Mouse (Mus musculus) thymus, postnatal 4 days (tissue): ENCODE results near the gene Parp4.
A peak's percentile ranks its signal among the peaks of the same experiment; 100 is the strongest.

Source experiments
- DNase-seq: peaks from one replicate; pipeline ENCODE4 v3.0.0; 2021

Gene Parp4

GRCm38 (mm10) chr14:56617470-56617869 is 42.1 kb downstream of the Parp4 start:
- DNase-seq: no peak

- DNase-seq: no peak
Measured at GRCm38 (mm10) chr14:56620425-56620824, 45.0 kb downstream of the Parp4 start.

- no peak for DNase-seq
Measured at GRCm38 (mm10) chr14:56626202-56626601, 50.8 kb downstream of the Parp4 start.

- no peak for DNase-seq
Measured at GRCm38 (mm10) chr14:56628336-56628735, 52.9 kb downstream of the Parp4 start.

- DNase-seq: no peak
Measured at GRCm38 (mm10) chr14:56631109-56631508, 55.7 kb downstream of the Parp4 start.

GRCm38 (mm10) chr14:56647206-56647605 is 71.8 kb downstream of the Parp4 start:
- DNase-seq: no peak

- DNase-seq: no peak
Measured at GRCm38 (mm10) chr14:56649448-56649847, 74.0 kb downstream of the Parp4 start.

- DNase-seq: no peak
Measured at GRCm38 (mm10) chr14:56665651-56666050, 90.2 kb downstream of the Parp4 start.

- DNase-seq: no peak
Measured at GRCm38 (mm10) chr14:56666909-56667308, 91.5 kb downstream of the Parp4 start.

- peak; percentile 97 for DNase-seq
Measured at GRCm38 (mm10) chr14:56667969-56668802, 92.8 kb downstream of the Parp4 start, which contains the start of gene Mphosph8. Mphosph8 (plus strand) TSS chr14:56668248.

- no peak for DNase-seq
Measured at GRCm38 (mm10) chr14:56669046-56669620, 93.7 kb downstream of the Parp4 start.

GRCm38 (mm10) chr14:56685426-56685825 is 110.0 kb downstream of the Parp4 start:
- DNase-seq: no peak

- no peak for DNase-seq
Measured at GRCm38 (mm10) chr14:56689116-56689515, 113.7 kb downstream of the Parp4 start.

GRCm38 (mm10) chr14:56689766-56690165 is 114.3 kb downstream of the Parp4 start:
- DNase-seq: no peak

- DNase-seq: no peak
Measured at GRCm38 (mm10) chr14:56695495-56695894, 120.1 kb downstream of the Parp4 start.

GRCm38 (mm10) chr14:56697836-56698235 is 122.4 kb downstream of the Parp4 start:
- DNase-seq: no peak

GRCm38 (mm10) chr14:56702644-56703043 is 127.2 kb downstream of the Parp4 start:
- DNase-seq: no peak

- DNase-seq: no peak
Measured at GRCm38 (mm10) chr14:56705687-56706086, 130.3 kb downstream of the Parp4 start.
